Mouse (Mus musculus) midbrain, embryonic 13.5 days (tissue): ENCODE measurements around the gene Dpm3. TPM values are rescaled to one million over a fixed set of nuclear protein-coding genes. Genes with fewer than 3 reads are reported as not detected.

Source experiments
- ATAC-seq: fragments of 200-750 bp; cut with Nextera tagmentation; 2 replicates; pipeline ENCODE4 v1.8.0; 2017; ENCODE audit warnings: mild to moderate bottlenecking, moderate TSS enrichment, moderate library complexity
- H3K27ac ChIP-seq: fragments of 300-500 bp; sonication (generic); 2 replicates; pipeline ENCODE4 v1.5.1; 2015; ENCODE audit warnings: inconsistent platforms, mild to moderate bottlenecking, moderate library complexity
- H3K27me3 ChIP-seq: fragments of 300-500 bp; sonication (generic); 2 replicates; pipeline ENCODE4 v1.6.1; 2015; ENCODE audit warnings: mild to moderate bottlenecking, inconsistent platforms
- H3K36me3 ChIP-seq: fragments of 300-500 bp; sonication (generic); 2 replicates; pipeline ENCODE4 v1.6.1; 2015; ENCODE audit warnings: mild to moderate bottlenecking, inconsistent platforms
- H3K4me1 ChIP-seq: fragments of 300-500 bp; sonication (generic); replicated peaks from 2 replicates; pipeline ENCODE4 v1.6.1; 2015; ENCODE audit warnings: inconsistent platforms
- H3K4me2 ChIP-seq: fragments of 300-500 bp; sonication (generic); replicated peaks from 2 replicates; pipeline ENCODE4 v1.6.1; 2015; ENCODE audit warnings: moderate library complexity, mild to moderate bottlenecking, inconsistent platforms
- H3K4me3 ChIP-seq: fragments of 300-500 bp; sonication (generic); replicated peaks from 2 replicates; pipeline ENCODE4 v1.5.1; 2015; ENCODE audit warnings: mild to moderate bottlenecking, inconsistent platforms
- H3K9ac ChIP-seq: fragments of 300-500 bp; sonication (generic); replicated peaks from 2 replicates; pipeline ENCODE4 v1.6.1; 2015; ENCODE audit warnings: mild to moderate bottlenecking, inconsistent platforms
- H3K9me3 ChIP-seq: fragments of 300-500 bp; sonication (generic); 2 replicates; pipeline ENCODE4 v1.6.1; 2016; ENCODE audit warnings: mild to moderate bottlenecking, inconsistent platforms
- WGBS: fragments of 180-500 bp; shearing (Covaris S2); methylation state at CpG from one replicate; pipeline ENCODE4 v1.1.7; 2015; 5-methylcytosine and 5-hydroxymethylcytosine counted together
- polyA plus RNA-seq: library from polyadenylated mRNA; unstranded; fragments of >200 nt; fragmentation: Nextera tagmentation; extraction: Ambion mirVana; gene quantifications from 2 replicates; pipeline ENCODE4 v1.2.1, GENCODE M21; 2015

The Dpm3 gene
- polyA plus RNA-seq, 1 experiment from 2014 or later, result 75.9 TPM

- no peak overlapping the region for H3K4me2 ChIP-seq
- 0 out of 2 replicates have a peak, but pooled peaks cover 3% of the 10 kb centered on the region for H3K27me3 ChIP-seq
- whole genome bisulfite sequencing, result 71% methylated on average over 5 of the region's 5 CpGs
- no peak overlapping the region for H3K27ac ChIP-seq
- peaks cover under 1% of the 10 kb centered on the region; the same call in 1 of the 2 replicates for H3K4me1 ChIP-seq
- H3K9ac ChIP-seq, result no peak overlapping the region
- no peak for ATAC-seq
- no peaks in the 10 kb centered on the region for H3K36me3 ChIP-seq
- no peaks in the 10 kb centered on the region for H3K9me3 ChIP-seq
- H3K4me3 ChIP-seq, result no peak overlapping the region
Measured at GRCm38 (mm10) chr3:89287286-89287685, 28.1 kb downstream of the Dpm3 start.

- Histone ChIP-seq H3K27me3 (0 out of 2 replicates have a peak, but pooled peaks cover 3% of the 10 kb centered on the region), H3K4me2 (no peak overlapping the region), H3K36me3 (no peaks in the 10 kb centered on the region), H3K27ac (no peak overlapping the region), H3K9me3 (no peaks in the 10 kb centered on the region), H3K4me1 (no peaks in the 10 kb centered on the region), H3K9ac (no peak overlapping the region), H3K4me3 (no peak overlapping the region)
- WGBS, result 53% methylated on average over 7 of the region's 7 CpGs
- no peak for ATAC-seq
Measured at GRCm38 (mm10) chr3:89288503-89288928, 29.4 kb downstream of the Dpm3 start.

GRCm38 (mm10) chr3:89291874-89292273, 32.7 kb downstream of the Dpm3 start:
- Histone ChIP-seq H3K4me2 (no peak overlapping the region), H3K9me3 (no peaks in the 10 kb centered on the region), H3K9ac (no peak overlapping the region), H3K4me1 (no peaks in the 10 kb centered on the region), H3K27me3 (no peaks in the 10 kb centered on the region), H3K4me3 (no peak overlapping the region), H3K27ac (no peak overlapping the region), H3K36me3 (no peaks in the 10 kb centered on the region)
- ATAC-seq, result no peak
- 84% methylated on average over 10 of the region's 10 CpGs for WGBS

- H3K4me2 ChIP-seq, result no peak overlapping the region
- H3K4me1 ChIP-seq, result no peaks in the 10 kb centered on the region
- H3K9ac ChIP-seq, result no peak overlapping the region
- no peak for ATAC-seq
- H3K36me3 ChIP-seq, result no peaks in the 10 kb centered on the region
- no peak overlapping the region for H3K27ac ChIP-seq
- H3K4me3 ChIP-seq, result no peak overlapping the region
- WGBS, result 53% methylated on average over 5 of the region's 5 CpGs
- H3K27me3 ChIP-seq, result no peaks in the 10 kb centered on the region
- no peaks in the 10 kb centered on the region for H3K9me3 ChIP-seq
Measured at GRCm38 (mm10) chr3:89292303-89292702, 33.1 kb downstream of the Dpm3 start.

- no peak overlapping the region for H3K9ac ChIP-seq
- no peak overlapping the region for H3K27ac ChIP-seq
- no peak overlapping the region for H3K4me3 ChIP-seq
- H3K27me3 ChIP-seq, result no peaks in the 10 kb centered on the region
- H3K4me1 ChIP-seq, result no peaks in the 10 kb centered on the region
- no peak for ATAC-seq
- H3K4me2 ChIP-seq, result no peak overlapping the region
- 92% methylated on average over 11 of the region's 11 CpGs for WGBS
- H3K9me3 ChIP-seq, result no peaks in the 10 kb centered on the region
- H3K36me3 ChIP-seq, result no peaks in the 10 kb centered on the region
Measured at GRCm38 (mm10) chr3:89293247-89293918, 34.2 kb downstream of the Dpm3 start.

GRCm38 (mm10) chr3:89294195-89294594, 35.0 kb downstream of the Dpm3 start:
- Histone ChIP-seq H3K27me3 (peaks cover 6% of the 10 kb centered on the region), H3K4me2 (no peak overlapping the region), H3K9ac (no peak overlapping the region), H3K4me1 (no peaks in the 10 kb centered on the region), H3K27ac (no peak overlapping the region), H3K9me3 (no peaks in the 10 kb centered on the region), H3K4me3 (no peak overlapping the region), H3K36me3 (no peaks in the 10 kb centered on the region)
- 81% methylated on average over 5 of the region's 5 CpGs for WGBS
- ATAC-seq, result no peak

GRCm38 (mm10) chr3:89295685-89296230, 36.6 kb downstream of the Dpm3 start:
- Histone ChIP-seq H3K4me3 (no peak overlapping the region), H3K4me2 (no peak overlapping the region), H3K27me3 (peaks cover 16% of the 10 kb centered on the region), H3K9ac (no peak overlapping the region), H3K4me1 (no peaks in the 10 kb centered on the region; the same call in 1 of the 2 replicates), H3K27ac (no peak overlapping the region), H3K36me3 (no peaks in the 10 kb centered on the region), H3K9me3 (no peaks in the 10 kb centered on the region)
- no peak for ATAC-seq
- 86% methylated on average over 8 of the region's 8 CpGs for WGBS

- WGBS, result 86% methylated on average over 11 of the region's 11 CpGs
- ATAC-seq, result no peak
- no peaks in the 10 kb centered on the region for H3K9me3 ChIP-seq
- no peaks in the 10 kb centered on the region for H3K36me3 ChIP-seq
- no peaks in the 10 kb centered on the region; the same call in 1 of the 2 replicates for H3K4me1 ChIP-seq
- H3K4me3 ChIP-seq, result no peak overlapping the region
- no peak overlapping the region for H3K27ac ChIP-seq
- H3K9ac ChIP-seq, result no peak overlapping the region
- no peak overlapping the region for H3K4me2 ChIP-seq
- H3K27me3 ChIP-seq, result peaks cover 20% of the 10 kb centered on the region
Measured at GRCm38 (mm10) chr3:89296761-89297396, 37.7 kb downstream of the Dpm3 start.

- Histone ChIP-seq H3K4me3 (no peak overlapping the region), H3K4me1 (no peaks in the 10 kb centered on the region; the same call in 1 of the 2 replicates), H3K9ac (no peak overlapping the region), H3K4me2 (no peak overlapping the region), H3K27ac (no peak overlapping the region), H3K9me3 (no peaks in the 10 kb centered on the region), H3K36me3 (no peaks in the 10 kb centered on the region), H3K27me3 (peaks cover 20% of the 10 kb centered on the region)
- no peak for ATAC-seq
- WGBS, result 76% methylated on average over 6 of the region's 6 CpGs
Measured at GRCm38 (mm10) chr3:89298908-89299307, 39.8 kb downstream of the Dpm3 start.

- Histone ChIP-seq H3K4me3 (peak overlapping the region; percentile 10), H3K27ac (no peak overlapping the region), H3K4me2 (peak overlapping the region; percentile 43), H3K4me1 (no peaks in the 10 kb centered on the region; the same call in 1 of the 2 replicates), H3K27me3 (peaks cover 20% of the 10 kb centered on the region), H3K9ac (no peak overlapping the region), H3K36me3 (no peaks in the 10 kb centered on the region), H3K9me3 (no peaks in the 10 kb centered on the region)
- 2% methylated on average over 14 of the region's 14 CpGs for WGBS
- ATAC-seq, result no peak
Measured at GRCm38 (mm10) chr3:89299499-89299898, 40.3 kb downstream of the Dpm3 start.

GRCm38 (mm10) chr3:89300071-89300470, 40.9 kb downstream of the Dpm3 start:
- Histone ChIP-seq H3K4me2 (peak overlapping the region; percentile 43), H3K9me3 (no peaks in the 10 kb centered on the region), H3K4me3 (no peak overlapping the region), H3K9ac (no peak overlapping the region), H3K4me1 (no peaks in the 10 kb centered on the region; the same call in 1 of the 2 replicates), H3K27me3 (peaks cover 20% of the 10 kb centered on the region), H3K27ac (no peak overlapping the region), H3K36me3 (no peaks in the 10 kb centered on the region)
- ATAC-seq, result no peak
- WGBS, result 71% methylated on average over 1 of the region's 1 CpGs

- Histone ChIP-seq H3K9me3 (no peaks in the 10 kb centered on the region), H3K4me1 (no peaks in the 10 kb centered on the region; the same call in 1 of the 2 replicates), H3K36me3 (no peaks in the 10 kb centered on the region), H3K9ac (no peak overlapping the region), H3K27me3 (peaks cover 20% of the 10 kb centered on the region), H3K27ac (no peak overlapping the region), H3K4me2 (no peak overlapping the region), H3K4me3 (no peak overlapping the region)
- ATAC-seq, result no peak
- 62% methylated on average over 2 of the region's 2 CpGs for WGBS
Measured at GRCm38 (mm10) chr3:89300514-89300913, 41.4 kb downstream of the Dpm3 start.
